Mouse (Mus musculus): ENCODE results near the gene Errfi1. TPM values are rescaled to one million over a fixed set of nuclear protein-coding genes. Genes with fewer than 3 reads are reported as not detected.
"Not testable (repeated sequence)": the region's sequence is repeated elsewhere in the genome, so short reads cannot be mapped to it uniquely, and the experiment has no call there.

The Errfi1 gene
- polyA plus RNA-seq, 3 experiments from 2014 or later = 3.2 to 4.5 (median 3.6) TPM

DNA sequence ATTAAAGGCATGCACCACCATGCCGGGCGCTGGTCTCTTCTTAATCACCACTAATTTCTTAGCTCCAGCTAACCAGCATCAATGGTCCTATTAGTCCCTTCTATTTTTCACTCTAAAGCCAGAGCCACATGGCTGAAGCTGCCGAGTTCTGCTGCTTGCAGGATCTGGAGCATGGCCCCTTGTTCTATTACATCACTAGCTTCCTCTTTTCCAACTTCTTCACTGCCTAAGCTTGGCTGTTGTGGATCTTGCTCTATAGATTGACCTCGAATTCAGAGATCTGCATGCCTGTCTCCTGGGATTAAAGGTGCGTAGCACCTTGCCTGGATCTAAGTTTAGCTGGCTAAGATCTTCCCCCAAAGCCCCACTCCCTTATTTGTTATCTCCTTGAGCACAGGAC, 28.9 kb downstream of the Errfi1 start:
- ATAC-seq = no peak

DNA sequence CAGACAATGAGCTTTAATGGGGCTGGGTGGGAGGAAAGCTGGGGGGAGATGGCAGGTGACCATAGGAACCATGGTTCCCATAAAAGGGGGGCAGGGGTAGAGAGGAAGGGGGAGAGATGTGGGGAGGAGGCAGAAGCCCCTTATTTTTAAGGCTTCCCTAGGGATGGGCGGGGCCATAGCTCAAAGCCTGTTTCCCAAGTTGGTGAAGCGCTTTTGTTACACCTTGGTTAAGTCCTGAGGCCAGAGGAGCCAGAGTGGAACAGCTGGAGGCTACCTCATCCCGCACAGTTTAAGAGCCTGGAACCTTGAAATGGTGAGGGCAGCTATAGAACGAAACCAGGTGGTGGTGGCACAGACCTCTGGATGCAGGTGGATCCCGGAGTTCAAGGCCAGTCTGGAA, 34.2 kb downstream of the Errfi1 start:
- no peak for ATAC-seq

DNA sequence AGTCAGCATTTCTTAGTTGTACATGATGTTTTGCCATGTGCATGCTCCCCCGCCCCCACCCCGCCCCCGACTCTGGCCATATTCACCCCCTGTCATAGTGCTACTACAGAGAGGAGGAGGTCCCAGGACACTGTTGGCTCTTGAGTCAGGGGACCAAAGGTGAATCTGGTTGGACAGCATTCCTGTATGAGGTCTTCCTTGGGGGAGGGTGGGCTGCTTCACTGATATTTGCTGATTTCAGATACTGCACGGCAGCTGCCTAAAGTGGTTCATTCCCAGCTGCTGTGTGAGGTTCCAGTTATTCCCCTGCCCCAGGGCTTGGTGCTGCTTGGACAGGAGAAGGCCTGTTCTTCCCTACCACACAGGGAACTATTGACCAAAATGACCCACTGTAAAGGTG, 34.8 kb downstream of the Errfi1 start:
- no peak for ATAC-seq

DNA sequence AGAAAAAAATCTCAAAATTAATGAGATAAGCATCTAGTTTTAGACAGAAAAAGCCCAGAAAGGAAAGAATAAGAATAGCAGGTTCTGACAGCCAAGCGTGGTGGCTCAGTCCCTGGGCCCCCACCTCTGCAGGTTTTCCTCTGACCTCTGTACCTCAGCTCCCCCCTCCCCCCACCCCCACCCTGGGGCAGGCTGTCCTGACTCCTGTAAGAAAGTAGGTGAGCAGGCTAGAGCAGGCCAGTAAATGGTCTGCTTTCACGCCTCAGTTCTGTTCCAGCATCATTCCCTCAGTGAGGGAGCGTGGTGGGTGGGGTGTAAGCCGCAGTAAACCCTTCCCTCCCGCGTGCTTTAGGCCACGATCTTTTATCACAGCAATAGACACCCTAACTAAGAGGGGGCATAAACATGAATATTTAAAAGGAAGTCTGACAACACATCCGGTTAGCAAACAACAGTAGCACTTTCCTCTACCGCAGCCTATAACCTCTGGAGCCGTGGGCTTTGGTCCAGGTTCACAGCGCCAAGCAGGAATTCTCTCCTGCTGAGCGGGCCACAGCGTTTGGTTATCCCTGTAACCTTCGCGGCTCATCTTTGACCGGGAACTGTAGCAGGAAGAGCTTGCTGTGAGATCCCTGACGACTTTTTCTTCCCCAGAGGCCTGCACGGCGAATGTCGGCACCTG, 35.7 kb downstream of the Errfi1 start:
- ATAC-seq = no peak

DNA sequence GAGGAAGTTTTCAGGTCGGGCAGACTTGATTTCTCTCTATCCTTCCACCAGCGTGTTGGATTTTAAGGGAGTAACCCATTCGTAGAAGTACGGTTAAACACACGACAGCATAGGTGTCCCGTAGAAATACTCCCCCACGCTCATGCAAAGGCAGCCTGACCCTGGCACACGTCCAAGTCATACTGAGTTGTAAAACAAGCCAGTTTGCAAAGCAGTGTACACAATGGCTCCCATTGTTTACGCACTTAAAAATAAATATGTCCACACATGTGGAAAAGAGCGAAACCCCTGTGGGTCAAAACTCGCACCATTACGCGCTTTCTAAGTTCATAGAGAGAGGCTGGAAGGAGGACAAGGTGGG, 36.2 kb downstream of the Errfi1 start:
- ATAC-seq = no peak

DNA sequence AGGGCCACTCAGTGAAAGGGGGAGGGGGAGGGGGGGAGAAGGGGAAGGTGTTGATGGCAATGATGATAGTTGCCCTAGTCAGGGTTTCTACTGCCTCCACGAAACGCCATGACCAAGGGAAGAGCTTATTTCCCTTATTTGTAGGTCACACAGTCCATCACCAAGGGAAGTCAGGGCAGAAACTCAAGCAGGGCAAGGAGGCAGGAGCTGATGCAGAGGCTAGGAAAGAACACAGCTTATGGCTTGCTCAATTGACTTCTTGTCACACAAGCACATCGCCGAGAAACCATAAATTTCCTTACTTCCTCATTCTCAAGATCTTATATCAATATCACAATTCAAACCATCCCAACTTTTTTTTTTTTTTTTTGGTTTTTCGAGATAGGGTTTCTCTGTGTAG, 37.6 kb downstream of the Errfi1 start:
- ATAC-seq = no peak

DNA sequence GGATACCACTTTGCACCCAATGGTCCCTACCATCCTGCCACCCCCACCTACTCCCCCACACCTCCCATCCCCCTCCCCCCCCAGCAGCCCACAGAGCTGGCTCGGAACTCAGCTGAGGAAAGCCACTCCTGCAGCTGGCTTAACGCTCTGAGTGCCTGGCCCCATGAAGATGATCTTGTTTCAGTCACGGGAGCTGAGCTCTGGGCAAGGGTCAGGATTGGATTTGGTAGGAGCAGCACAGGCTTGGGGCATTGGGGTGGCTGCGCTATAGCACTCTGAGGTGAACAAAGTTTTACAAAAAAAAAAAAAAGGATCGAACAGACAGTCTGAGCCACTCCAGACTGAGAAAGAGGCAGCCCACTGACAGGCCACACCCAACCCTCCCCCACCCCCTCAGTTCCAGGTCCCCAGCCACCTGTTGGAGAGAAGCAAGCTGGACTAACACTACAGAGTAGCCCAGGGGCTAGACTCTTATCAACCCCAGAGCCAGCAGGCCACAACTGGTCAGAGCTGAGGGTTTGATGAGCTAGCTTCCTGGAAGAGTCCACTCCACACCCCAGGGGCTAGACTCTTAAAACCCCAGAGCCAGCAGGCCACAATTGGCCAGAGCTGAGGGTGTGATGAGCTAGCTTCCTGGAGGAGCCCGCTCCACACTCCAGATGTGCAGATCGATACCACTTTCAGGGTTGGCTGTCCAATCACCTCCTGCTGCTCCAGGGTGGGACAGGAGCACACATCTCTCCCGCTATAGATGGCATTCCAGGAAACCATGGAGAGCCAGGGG, 41.2 kb downstream of the Errfi1 start:
- ATAC-seq = no peak

DNA sequence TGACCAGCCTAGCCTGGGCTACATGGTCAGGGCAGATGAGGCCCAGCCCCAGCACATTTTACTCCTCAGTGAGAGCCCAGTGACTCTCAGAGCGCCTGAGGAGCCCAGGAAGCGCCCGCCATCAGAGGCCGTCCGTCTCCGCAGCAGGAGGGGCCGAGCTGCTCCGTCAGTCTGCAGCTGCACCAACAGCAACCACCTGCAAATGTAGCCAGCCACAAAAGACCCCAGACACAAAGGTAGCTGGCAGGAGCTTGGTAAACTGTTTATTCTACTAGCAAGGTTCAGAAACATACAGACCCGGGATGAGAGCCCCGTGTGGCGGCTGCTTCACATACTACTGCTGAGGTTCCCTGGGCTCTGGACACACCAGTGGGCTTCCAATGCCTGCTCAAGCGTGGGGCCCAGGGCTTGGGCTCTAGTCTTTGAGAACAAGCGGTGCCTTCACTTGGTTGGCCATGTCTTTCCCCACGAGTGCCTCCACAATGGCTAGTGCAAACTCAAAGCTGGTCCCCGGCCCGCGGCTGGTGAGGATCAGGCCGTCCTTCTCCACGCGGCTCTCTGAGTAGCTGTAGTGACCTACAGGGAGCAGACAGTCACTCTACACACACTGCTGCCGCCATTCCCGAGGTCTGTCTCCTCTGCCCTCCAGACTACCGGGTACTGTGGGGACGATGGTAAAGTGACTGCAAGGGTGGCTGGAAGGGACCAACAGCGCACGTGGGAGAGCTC, 43.3 kb downstream of the Errfi1 start:
- ATAC-seq = no peak

DNA sequence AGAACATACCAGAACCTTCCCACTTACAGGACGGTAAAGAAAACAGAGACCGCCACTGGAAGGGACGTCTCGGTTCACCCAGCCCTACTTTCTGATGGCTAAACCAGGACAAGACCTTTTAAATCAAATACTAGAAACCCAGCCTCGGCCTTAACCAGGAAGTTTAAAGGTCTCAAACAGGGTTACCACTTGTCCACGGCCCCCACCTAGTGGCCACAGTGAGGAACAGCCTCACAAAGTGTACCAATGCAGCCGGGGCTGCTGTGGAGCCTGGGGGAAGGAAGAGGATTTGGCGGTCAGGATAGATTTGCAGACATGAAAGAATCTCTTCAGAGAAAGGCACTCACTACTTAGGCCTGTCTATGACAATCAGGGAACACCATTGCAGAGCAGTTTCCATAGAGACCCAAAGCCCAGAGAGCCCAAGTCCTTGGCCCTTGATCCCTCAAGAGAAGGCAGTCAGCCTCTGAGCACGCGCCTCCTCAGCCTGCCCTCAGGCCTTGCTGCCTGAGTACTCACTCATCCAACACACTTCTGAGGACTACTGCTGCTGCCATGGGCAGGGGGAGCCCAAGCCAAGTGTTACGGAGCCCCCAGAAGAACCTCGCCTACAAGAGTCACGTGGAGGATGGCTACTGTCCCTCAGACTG, 45.1 kb downstream of the Errfi1 start:
- peak; percentile 86 for ATAC-seq

DNA sequence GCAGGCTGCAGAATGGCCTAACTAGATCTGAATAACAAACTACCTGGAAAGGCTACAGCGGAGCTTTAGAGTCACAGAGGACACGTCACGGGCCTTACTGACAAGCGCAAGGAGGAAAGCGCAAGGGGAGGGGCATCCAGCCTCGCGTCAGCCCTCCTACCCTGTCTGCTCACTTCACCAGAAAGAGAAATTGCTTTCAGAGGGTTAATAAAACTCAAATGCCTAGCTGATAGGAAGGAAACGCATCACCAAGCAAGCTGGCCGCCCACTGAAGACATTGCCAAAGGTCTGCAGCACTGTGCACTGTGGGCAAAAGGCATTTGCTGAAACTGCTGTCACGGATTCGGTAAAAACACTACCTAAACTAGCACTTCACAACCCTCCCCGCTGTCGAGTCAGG, 46.8 kb downstream of the Errfi1 start:
- no peak for ATAC-seq

DNA sequence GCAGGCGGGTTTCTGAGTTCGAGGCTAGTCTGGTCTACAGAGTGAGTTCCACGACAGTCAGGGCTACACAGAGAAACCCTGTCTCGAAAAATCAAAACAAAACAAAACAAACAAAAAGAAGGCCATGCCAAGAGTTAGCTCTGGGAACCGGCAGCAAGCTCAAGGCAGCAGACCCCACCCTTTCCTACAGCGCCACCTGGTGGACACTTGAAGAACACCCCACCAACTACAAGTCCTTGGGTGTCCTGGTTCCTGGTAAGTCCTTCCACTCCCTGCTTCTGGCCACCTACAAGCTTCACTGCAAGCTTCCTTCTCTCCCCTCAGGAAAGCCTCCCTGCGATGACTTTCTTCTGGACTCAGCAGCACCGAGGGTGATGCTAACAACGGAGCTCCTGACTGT, 47.9 kb downstream of the Errfi1 start:
- ATAC-seq = peak; percentile 60

DNA sequence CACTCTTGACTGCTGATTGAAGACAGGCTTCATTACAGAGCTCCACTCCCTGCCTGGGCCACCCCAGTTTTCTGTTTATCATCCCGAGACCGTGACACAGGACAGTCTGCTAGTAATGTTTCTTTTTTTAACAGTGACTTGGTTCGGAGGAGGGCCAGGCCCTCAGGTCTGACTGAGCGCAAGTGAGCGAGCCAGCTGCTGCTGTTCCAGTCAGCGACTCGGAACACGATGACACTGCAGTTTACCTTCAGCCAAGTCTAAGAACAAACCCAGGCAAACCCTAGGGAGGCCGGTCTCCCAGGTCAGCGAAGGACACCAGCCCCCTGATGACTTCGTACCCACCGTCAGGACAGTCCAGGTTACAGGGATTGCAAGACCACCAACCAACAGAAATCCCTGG, 48.3 kb downstream of the Errfi1 start:
- ATAC-seq = no peak

DNA sequence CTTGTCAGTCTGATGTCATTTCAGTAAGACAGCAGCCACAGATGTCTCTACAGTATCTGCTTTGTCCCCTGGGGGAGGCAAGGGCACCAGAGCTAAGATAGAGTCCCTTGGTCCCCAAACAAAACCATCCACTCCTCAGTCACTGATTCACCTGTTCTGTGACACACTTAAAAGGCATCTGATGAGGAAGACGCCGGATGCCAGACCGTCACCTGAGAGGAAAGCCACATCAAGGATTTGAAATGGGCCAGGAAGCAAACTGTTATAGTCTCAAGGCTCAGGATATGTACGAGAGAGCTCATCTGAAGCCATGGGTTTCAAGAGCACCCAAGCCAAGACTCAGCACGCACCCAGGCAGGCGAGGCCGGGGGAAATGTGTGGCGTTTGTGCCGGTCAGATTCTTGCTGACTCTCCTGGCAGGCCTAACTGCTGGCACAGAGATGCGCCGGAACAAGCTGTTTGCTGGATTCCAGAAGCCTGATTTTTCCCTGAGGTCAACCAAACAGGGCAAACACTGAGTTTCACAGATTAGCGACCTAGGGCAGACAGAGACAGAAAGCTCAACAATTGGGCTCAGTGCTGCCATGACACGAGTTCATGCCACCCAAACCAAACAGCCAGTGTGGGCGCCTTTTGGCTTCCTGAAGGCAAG, 49.5 kb downstream of the Errfi1 start:
- ATAC-seq = no peak

DNA sequence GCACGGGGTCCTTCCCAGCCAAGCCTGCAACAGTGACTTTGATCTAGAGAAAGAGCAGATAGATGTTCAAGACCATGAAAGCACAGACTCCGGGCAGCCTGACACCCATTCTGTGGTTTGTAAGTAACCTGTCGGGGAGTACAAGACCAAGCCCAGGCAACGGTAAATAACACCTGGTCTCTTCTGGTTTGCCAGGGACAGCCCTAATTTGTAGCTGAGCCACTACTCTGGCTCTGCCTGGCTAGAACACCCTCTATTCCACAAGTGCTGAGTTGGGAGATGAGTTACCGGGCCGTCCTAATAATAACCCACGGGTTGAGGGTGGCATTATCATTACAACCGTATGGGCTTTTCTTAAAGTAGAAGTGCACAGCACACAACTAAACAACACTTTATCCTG, 53.4 kb downstream of the Errfi1 start:
- no peak for ATAC-seq

DNA sequence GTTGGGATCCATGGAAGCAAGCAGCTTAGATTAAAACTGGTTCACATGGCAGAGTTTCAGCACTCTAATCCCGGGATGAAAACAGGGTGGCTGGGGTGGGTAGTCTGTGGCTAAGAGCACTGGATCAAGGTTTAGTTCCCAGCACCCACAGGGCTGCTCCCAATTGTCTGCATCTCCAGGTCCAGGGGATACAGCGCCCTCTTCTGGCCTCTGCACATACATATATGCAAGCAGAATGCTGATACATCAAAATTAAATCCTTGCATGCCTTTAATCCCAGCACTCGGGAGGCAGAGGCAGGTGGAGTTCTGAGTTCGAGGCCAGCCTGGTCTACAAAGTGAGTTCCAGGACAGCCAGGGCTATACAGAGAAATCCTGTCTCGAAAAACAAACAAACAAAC, 54.8 kb downstream of the Errfi1 start:
- ATAC-seq = not testable (repeated sequence)

DNA sequence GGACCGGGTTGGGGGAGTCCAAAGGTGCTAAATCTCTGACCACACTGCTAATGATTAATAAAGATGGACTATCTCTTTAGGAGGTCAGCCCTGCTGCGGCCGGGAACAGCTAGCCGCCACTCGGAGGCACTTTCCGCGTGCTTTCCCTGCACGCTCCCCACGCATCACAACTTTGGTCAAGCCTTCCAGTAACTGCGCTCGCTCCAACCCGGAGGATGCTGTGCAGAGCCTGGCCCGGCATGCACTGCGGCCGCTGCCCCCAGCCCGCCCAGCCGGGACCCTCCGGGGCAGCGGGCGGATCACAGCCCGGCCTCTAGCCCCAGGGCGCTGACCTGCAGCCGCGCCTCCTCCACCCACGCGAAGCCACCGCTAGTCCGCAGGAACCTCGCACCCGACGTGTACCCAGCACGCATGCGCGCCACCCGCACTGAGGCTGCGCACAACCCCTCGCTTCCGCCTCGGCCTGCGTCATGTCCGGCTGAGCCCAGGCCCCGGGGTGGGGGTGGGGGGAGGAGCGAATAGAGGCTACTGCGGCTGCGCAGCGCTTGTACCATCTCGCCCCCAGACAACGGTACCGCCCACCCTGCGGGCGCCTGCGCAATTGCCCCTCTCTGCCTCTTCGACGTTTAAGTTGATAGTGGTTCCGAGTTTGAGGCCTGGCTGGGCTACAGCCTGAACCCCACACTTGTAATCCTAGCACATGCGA, 55.9 kb downstream of the Errfi1 start:
- ATAC-seq = peak; percentile 68

DNA sequence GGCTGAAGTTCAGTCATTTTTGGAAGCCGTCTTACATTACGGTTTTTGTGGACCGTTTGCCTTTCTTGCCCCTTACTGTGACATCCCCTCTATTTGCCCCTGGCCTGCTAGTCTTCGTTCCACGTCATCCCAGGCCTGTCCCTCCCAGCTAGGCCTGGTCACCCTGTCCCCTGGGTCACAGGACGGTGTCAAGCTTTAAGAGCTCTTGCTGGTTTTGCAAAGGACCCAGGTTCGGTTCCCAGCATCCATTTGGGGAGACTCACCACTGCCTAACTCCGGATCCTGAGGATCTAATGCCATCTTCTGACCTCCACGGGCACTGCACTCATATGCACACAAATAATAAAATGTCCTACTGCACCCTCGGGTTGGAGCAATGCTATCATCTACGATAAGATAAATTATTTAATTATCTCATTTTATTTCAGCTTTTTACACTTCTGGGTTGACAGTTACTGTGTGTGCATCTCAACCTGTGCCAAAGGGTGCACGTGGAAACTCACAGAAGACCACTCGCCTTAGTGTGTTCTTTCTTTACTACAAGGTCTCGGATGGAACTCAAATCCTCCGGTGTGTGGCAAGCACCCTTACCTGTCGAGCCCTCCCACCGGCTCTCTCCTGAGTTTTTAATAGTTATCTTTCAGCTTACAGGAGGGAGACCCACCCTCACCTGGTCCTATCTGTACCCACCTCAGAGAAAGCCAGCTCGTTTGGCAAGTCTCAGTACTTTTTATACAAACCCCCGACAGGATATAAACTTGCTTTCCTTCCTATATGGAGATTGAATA, 56.6 kb downstream of the Errfi1 start:
- no peak for ATAC-seq

DNA sequence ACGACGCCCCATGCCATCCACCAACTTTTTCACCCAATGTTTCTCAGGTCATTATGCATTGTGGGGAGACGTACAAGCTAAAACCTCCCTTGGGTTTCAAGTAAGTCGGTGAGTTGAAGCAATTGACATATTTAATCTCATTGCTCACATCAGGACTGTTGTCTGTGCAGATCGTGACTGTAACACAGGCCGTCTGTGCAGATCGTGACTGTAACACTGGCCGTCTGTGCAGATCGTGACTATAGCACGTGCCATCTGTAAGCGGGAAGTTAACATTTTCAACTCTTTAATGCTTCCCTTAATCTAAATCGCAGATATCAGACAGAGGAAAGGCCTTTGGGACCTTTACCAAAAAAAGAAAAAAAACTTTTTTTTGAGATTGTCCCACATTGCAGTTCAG, 60.0 kb downstream of the Errfi1 start:
- ATAC-seq = no peak

DNA sequence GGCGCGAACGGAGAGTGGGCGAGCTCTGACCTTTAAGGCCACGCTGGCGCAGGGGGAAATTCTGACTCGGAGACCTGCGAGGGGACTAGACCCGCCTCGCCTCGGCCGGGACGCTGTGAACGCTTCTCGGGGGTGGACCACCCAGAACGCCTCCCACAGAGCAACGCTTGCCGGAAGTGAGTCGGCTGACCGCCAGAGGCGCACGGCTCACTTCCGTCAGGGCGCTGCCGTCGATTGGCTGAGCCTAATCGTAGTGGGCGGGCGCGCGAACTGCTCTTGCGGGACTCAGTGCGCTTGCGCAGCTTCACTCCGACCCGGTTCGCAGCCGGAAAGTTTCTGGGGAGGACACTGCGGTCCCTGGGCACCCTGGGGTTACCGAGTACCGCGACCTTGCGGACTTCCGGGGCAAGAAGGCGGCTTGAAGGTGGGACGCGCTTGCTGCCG, 60.6 kb downstream of the Errfi1 start, which contains the start of the genes Park7 and Tnfrsf9:
Gene Park7 (minus strand): TSS at position 148 of the 444 bp plus-strand sequence.
Gene Tnfrsf9 (plus strand): TSS at position 273 of the 444 bp plus-strand sequence.
- peak; percentile 66 for ATAC-seq

DNA sequence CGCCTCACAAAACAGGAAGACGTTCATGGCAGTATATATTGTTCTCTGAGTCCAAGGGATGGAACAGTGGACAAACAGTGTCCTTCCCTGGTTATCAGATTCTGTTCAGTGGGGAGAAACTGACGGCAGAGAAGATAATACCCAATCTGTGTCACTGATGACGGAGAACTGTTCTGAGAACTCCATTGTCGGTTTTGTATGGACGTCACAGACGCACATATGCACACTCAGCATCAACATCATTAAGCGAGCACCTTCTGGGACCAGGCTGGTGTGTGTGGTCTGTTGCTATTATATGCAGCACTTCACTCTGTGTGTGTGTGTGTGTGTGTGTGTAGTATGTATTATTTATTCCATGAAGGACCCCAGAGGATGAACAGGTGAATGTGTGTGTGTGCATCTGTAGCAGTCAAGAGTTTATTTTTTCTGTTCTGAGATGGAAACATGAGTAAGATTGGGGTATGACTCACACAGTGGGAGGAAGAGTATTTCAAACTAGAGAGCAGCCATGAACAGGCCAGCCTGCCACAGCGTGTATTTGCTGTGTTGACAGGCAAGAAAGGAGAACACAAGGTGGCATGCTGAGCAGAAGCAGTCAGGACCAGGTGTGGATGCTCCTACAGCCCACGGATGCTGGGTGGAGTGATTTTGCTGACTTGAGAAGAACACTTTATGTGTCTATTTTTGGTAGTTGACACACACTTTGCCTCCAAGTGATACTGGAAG, 61.6 kb downstream of the Errfi1 start:
- peak; percentile 56 for ATAC-seq
